ENCODE assay signal across 8 mouse cellular contexts in genomic region chr1:172027809-172028102, GRCm38 (mm10). TPM values are rescaled to one million over a fixed set of nuclear protein-coding genes. Genes with fewer than 3 reads are reported as not detected.
DNase-seq lines count a peak whose midpoint lies in the region; ATAC-seq and TF ChIP-seq lines count a peak whose summit lies in the region.
"Had no signal": no experiment of that assay in that cellular context is flagged by ENCODE, and none has a peak within 500 bp of the region (broad histone marks: within the 10 kb centered on the region; RNA-seq: fewer than 3 reads in every experiment).

No protein-coding gene starts in this region.

- no peak for TF ChIP-seq POLR2A in olfactory bulb, adult 2 months (IDR thresholded peaks at IDR 0.05; ENCODE audit: insufficient read depth, low read depth, low read length)

- ATAC-seq in lung, embryonic 16.5 days (ENCODE audit: low read depth) = peak; percentile 16
- ATAC-seq in forebrain, embryonic 13.5 days = peak; percentile 57
- ATAC-seq in limb, embryonic 11.5 days (ENCODE audit: insufficient number of reproducible peaks, low FRiP score, low TSS enrichment, low read depth) = no peak

- no peak for DNase-seq in lung, postnatal 14 days
- no peak for DNase-seq in limb, embryonic 11.5 days (ENCODE audit: low spot score)
- no peak for DNase-seq in layer of hippocampus, postnatal 36 days
- DNase-seq in urinary bladder, postnatal 36 days (ENCODE audit: low spot score in 2 of 2) = no peak

- no peak overlapping the region for H3K27ac ChIP-seq in lung, embryonic 16.5 days (ENCODE audit: low read length)
- peak overlapping the region; percentile 99 for H3K27ac ChIP-seq in forebrain, embryonic 13.5 days
- H3K27ac ChIP-seq in limb, embryonic 11.5 days (replicated peaks; ENCODE audit: low read depth, low read length) = peak overlapping the region; percentile 56
- H3K27ac ChIP-seq in olfactory bulb, adult 2 months (ENCODE audit: insufficient read depth, low read depth, low read length) = peak overlapping the region; percentile 89; the same call in 1 of the 2 replicates

- H3K9me3 ChIP-seq in lung, embryonic 16.5 days (ENCODE audit: control insufficient read depth, low read length) = no peaks in the 10 kb centered on the region
- no peaks in the 10 kb centered on the region for H3K9me3 ChIP-seq in forebrain, embryonic 13.5 days (replicated peaks)
- H3K9me3 ChIP-seq in limb, embryonic 11.5 days (ENCODE audit: control insufficient read depth, low read length) = no peaks in the 10 kb centered on the region

- peak overlapping the region; percentile 96 for H3K4me3 ChIP-seq in lung, embryonic 16.5 days (ENCODE audit: low read length)
- H3K4me3 ChIP-seq in forebrain, embryonic 13.5 days = peak overlapping the region; percentile 95
- 0 out of 2 replicates have a peak overlapping the region, but pooled peaks have one; percentile 89 for H3K4me3 ChIP-seq in limb, embryonic 11.5 days (ENCODE audit: low read depth, low read length)
- peak overlapping the region; percentile 87; the same call in 1 of the 2 replicates for H3K4me3 ChIP-seq in olfactory bulb, adult 2 months (ENCODE audit: insufficient read depth, low read depth, low read length)

- peak overlapping the region; percentile 94 for H3K9ac ChIP-seq in lung, embryonic 16.5 days (ENCODE audit: low read length)
- H3K9ac ChIP-seq in forebrain, embryonic 13.5 days = peak overlapping the region; percentile 98
- H3K9ac ChIP-seq in limb, embryonic 11.5 days (ENCODE audit: low read length) = peak overlapping the region; percentile 98

- H3K36me3 ChIP-seq in lung, embryonic 16.5 days (ENCODE audit: control insufficient read depth, insufficient read depth, low read length) = no peaks in the 10 kb centered on the region
- 0 out of 2 replicates have a peak, but pooled peaks cover 7% of the 10 kb centered on the region for H3K36me3 ChIP-seq in forebrain, embryonic 13.5 days (ENCODE audit: poor library complexity, severe bottlenecking)
- no peaks in the 10 kb centered on the region for H3K36me3 ChIP-seq in limb, embryonic 11.5 days (ENCODE audit: control insufficient read depth, insufficient read depth, low read length)

- no peaks in the 10 kb centered on the region for H3K27me3 ChIP-seq in lung, embryonic 16.5 days (ENCODE audit: control insufficient read depth, insufficient read depth, low read depth, low read length)
- H3K27me3 ChIP-seq in forebrain, embryonic 13.5 days = no peaks in the 10 kb centered on the region
- no peaks in the 10 kb centered on the region for H3K27me3 ChIP-seq in limb, embryonic 11.5 days (ENCODE audit: control insufficient read depth, insufficient read depth, low read length)

- peaks cover 21% of the 10 kb centered on the region for H3K4me1 ChIP-seq in lung, embryonic 16.5 days (replicated peaks; ENCODE audit: control insufficient read depth, insufficient read depth, low read length)
- peaks cover 54% of the 10 kb centered on the region for H3K4me1 ChIP-seq in forebrain, embryonic 13.5 days
- H3K4me1 ChIP-seq in limb, embryonic 11.5 days (ENCODE audit: control insufficient read depth, insufficient read depth, low read length) = peaks cover 24% of the 10 kb centered on the region
- H3K4me1 ChIP-seq in olfactory bulb, adult 2 months (ENCODE audit: control insufficient read depth, insufficient read depth, low read length) = peaks cover 20% of the 10 kb centered on the region

- no peak for TF ChIP-seq CTCF in olfactory bulb, adult 2 months (IDR thresholded peaks at IDR 0.05; ENCODE audit: insufficient read depth, low read depth, low read length)

- H3K4me2 ChIP-seq in lung, embryonic 16.5 days (ENCODE audit: low read depth, low read length) = peak overlapping the region; percentile 75
- peak overlapping the region; percentile 96 for H3K4me2 ChIP-seq in forebrain, embryonic 13.5 days
- peak overlapping the region; percentile 75 for H3K4me2 ChIP-seq in limb, embryonic 11.5 days (ENCODE audit: low read depth, severe bottlenecking)

- 26% methylated on average over 10 of the region's 10 CpGs for WGBS in lung, embryonic 16.5 days
- 1% methylated on average over 10 of the region's 10 CpGs for WGBS in forebrain, embryonic 13.5 days
- WGBS in limb, embryonic 11.5 days = 3% methylated on average over 10 of the region's 10 CpGs
- WGBS in olfactory bulb, adult 2 months = 9% methylated on average over 10 of the region's 10 CpGs

RNA-seq across cellular contexts. Expression of gene Vangl2, which starts 0.5 kb away (rescaled TPM):
- polyA plus RNA-seq in lung, embryonic 16.5 days (2015; fragmentation: Nextera tagmentation; extraction: Ambion mirVana) = 10.8 and 12.2 TPM in 2 replicates
- 55.0 and 55.4 TPM in 2 replicates for polyA plus RNA-seq in forebrain, embryonic 13.5 days (2015; fragmentation: Nextera tagmentation; extraction: Ambion mirVana)
- polyA plus RNA-seq in limb, embryonic 11.5 days (2014; fragmentation: Nextera tagmentation; extraction: Ambion mirVana) = 23.3 and 26.3 TPM in 2 replicates
- not detected in 2 replicates for polyA plus RNA-seq in olfactory bulb, adult 2 months (2012; ENCODE audit: insufficient read depth, insufficient read length, low replicate concordance, missing spikeins)
- total RNA-seq in layer of hippocampus, postnatal 36 days (2021) = 10 to 100 TPM; 14.8 to 16.0 TPM

RNA-seq across cellular contexts. Expression of gene Nhlh1, which starts 29.6 kb away (rescaled TPM):
- polyA plus RNA-seq in lung, embryonic 16.5 days (2015; fragmentation: Nextera tagmentation; extraction: Ambion mirVana) = not detected in 2 replicates
- polyA plus RNA-seq in forebrain, embryonic 13.5 days (2015; fragmentation: Nextera tagmentation; extraction: Ambion mirVana) = 7.3 and 7.8 TPM in 2 replicates
- polyA plus RNA-seq in limb, embryonic 11.5 days (2014; fragmentation: Nextera tagmentation; extraction: Ambion mirVana) = not detected in 2 replicates
- not detected in 2 replicates for polyA plus RNA-seq in olfactory bulb, adult 2 months (2012; ENCODE audit: insufficient read depth, insufficient read length, low replicate concordance, missing spikeins)
- total RNA-seq in layer of hippocampus, postnatal 36 days (2021) = 1 to 10 TPM; 1.3 to 1.5 TPM
- polyA plus RNA-seq: activated CD4-positive, CD25-positive, alpha-beta regulatory T cell, adult 4 months had no signal

RNA-seq across cellular contexts. Expression of gene Copa, which starts 54.6 kb away (rescaled TPM):
- polyA plus RNA-seq in lung, embryonic 16.5 days (2015; fragmentation: Nextera tagmentation; extraction: Ambion mirVana) = 242 and 253 TPM in 2 replicates
- polyA plus RNA-seq in forebrain, embryonic 13.5 days (2015; fragmentation: Nextera tagmentation; extraction: Ambion mirVana) = 174 and 194 TPM in 2 replicates
- polyA plus RNA-seq in limb, embryonic 11.5 days (2014; fragmentation: Nextera tagmentation; extraction: Ambion mirVana) = 173 and 197 TPM in 2 replicates
- polyA plus RNA-seq in olfactory bulb, adult 2 months (2012; ENCODE audit: insufficient read depth, insufficient read length, low replicate concordance, missing spikeins) = 120 and 157 TPM in 2 replicates
- 100 to 1,000 TPM; 144 TPM for total RNA-seq in layer of hippocampus, postnatal 36 days (2021)

RNA-seq across cellular contexts. Expression of gene Ncstn, which starts 54.8 kb away (rescaled TPM):
- 146 TPM in 2 replicates for polyA plus RNA-seq in lung, embryonic 16.5 days (2015; fragmentation: Nextera tagmentation; extraction: Ambion mirVana)
- 95.5 and 106 TPM in 2 replicates for polyA plus RNA-seq in forebrain, embryonic 13.5 days (2015; fragmentation: Nextera tagmentation; extraction: Ambion mirVana)
- polyA plus RNA-seq in limb, embryonic 11.5 days (2014; fragmentation: Nextera tagmentation; extraction: Ambion mirVana) = 86.8 and 89.2 TPM in 2 replicates
- 196 TPM in 1 of 2 replicates, not detected in the other for polyA plus RNA-seq in olfactory bulb, adult 2 months (2012; ENCODE audit: insufficient read depth, insufficient read length, low replicate concordance, missing spikeins)
- 10 to 100 TPM; 57.1 to 60.1 TPM for total RNA-seq in layer of hippocampus, postnatal 36 days (2021)
